Mouse (Mus musculus) embryo, embryonic 10.5 days (tissue): ENCODE measurements around the gene Ranbp17.

ENCODE experiments used
- DNase-seq: peaks from one replicate; pipeline ENCODE4 v3.0.0-alpha.2; 2015; ENCODE audit warnings: low spot score

Ranbp17 gene

DNA sequence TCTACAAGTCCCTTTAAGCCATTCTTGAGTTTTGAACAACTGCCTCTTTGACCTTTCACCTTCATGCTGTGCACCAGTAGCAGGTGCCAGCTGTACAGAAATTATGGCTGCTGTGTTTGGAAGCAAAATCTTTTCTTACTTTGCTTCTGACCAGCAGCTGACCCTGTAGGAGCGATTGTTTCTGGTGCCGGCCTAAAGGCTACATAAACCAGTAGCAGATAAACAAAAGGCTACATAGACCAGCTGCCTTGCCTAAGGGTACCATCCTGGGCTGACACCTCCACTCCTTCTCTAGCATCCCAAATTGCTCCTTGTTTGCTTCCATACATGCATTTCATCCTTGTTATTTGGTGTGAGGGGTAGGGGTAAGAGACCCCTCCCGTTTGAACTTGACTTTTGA is 279.4 kb downstream of the Ranbp17 start:
- DNase-seq, result peak; percentile 44

DNA sequence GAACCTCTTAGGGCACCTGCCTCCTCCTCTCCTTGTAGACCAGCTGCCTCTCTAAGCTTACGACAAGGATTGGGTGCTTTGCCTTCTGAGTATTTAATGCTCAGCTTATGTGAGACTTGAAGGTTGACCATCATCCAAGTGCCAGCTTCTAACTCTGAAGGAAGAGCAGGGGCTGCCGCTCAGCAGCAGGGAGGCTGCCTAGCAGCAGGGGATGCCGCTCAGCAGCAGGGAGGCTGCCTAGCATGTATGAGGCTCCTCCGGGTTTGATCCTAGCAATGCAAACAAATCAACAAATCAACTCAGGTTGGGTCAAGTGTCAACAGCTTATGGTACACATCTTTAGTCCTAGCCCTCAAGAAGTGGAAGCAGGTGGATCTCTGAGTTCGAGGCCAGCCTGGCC is 281.5 kb downstream of the Ranbp17 start:
- DNase-seq, result no peak

DNA sequence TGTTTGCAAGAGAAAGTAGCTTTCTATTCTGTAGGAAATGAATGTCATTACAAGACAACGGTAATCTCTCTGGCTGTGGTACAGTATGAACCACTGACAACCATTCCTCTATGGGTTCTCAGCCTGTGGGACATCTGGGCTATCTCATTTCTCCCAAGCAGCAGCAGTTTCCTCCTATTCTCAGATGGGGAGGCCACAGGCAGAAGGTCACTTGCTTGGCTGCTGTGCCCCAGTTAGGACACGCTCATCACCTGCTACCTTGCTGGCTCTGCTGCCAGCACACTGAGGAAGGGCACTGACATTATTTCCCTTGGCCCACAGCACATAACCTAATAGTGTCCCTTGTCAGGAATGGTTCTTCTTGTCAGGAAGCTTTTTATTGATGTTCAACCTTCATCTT is 285.4 kb downstream of the Ranbp17 start:
- no peak for DNase-seq

DNA sequence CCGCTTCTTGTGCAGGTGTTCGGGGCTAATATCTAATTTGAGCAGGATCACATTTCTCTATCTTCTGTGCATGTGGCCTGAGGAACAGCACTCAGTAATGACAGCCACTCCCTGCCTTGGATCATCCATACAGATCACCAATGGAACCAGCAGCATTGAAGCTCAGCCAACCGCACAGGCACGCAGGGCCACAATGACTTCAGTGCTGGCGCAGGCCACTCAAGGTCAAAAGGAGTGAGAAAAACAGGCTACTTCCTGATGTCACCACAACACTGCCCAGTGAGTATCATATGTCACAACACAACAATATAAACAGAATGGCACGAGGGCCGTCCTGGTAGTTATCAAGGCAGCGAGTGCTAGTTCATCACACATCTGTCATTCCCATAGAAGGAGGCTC is 287.0 kb downstream of the Ranbp17 start:
- DNase-seq, result no peak

DNA sequence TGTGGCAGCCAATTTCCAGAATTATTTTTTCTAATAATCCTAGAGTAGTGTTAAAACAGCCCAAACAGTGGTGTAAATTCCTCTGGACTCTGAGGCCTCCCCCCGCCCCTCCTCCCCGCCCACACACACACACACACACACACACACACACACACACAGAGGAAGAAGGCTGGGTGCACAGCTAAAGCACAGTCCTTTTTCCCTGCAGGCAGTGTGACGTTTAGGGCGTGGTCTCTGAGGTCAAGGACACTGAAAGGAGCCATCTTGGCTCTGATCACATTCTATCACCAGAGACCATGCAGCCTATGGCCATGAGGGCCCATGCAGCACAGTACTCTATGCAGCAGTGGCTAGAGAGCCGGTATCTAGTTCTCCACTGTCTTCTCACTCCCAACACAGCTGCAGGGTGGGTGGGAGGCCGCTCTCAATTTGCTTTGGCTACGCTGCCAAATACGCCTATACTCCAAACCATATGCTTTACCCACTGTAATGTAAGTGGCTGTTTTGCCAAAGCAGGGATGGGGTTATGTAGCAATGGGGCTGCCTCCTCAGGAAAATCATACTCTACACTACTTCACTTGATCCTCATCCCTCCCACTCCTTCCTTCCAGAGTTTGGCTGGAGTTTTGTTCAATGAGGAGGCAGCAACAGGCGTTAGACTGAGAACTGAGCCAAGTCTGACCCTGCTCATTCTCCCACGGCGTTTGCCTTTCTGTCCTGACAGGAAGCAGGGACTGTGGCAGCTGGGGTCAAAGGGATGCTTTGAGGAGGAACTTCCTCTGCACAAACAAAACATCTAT is 291.8 kb downstream of the Ranbp17 start:
- no peak for DNase-seq

DNA sequence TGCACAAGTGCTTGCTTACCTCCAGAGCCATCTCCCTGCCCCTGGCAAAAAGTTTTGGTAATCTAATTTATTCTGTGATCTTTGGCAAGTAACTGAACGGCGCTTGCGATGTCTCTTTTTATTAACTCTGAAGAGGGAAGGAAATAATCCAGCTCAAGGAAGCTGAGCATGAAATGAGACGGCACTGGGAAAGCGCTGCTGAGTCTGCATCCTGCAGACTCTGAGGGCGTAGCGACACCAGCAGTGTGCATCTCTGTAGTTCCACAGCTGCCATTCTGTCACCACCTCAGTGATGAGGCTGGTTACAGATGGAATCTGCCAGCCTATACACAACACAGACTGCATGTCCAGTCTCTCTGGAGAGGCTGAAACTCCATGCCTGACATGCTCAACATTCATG is 292.8 kb downstream of the Ranbp17 start:
- DNase-seq, result no peak

DNA sequence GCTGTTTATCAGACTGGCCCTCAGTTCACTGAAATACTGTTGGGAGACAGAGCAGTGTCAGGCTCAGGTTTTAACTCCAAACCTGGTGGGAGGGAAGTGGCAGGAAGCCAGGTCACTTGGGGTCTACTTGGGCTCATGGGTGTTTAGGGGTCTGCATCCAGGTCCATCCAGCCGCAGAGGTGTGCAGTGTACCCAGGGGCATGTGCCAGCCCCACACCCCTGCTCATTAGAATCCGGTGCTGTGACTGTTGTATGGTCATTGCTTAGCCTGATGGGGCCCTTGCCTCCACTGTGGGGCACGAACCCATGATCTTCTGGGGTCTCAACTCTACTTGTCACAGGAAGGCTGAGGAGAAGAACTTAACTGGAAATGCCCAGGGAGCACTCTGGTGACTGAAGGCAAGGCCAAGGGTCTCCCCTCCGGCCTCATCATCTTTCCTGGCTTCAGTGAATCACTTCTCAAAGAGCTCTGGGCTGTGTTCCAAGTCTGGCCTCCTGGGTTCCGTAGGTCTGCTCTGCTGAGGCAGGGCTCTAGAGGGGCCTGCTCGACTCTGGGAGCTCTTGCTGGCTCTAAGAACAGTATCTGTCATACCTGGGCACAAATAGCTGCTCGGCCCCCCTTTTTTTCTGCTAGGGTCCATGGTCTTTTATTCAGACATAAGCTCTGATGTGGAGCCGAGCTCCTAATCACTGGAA is 296.0 kb downstream of the Ranbp17 start:
- no peak for DNase-seq

DNA sequence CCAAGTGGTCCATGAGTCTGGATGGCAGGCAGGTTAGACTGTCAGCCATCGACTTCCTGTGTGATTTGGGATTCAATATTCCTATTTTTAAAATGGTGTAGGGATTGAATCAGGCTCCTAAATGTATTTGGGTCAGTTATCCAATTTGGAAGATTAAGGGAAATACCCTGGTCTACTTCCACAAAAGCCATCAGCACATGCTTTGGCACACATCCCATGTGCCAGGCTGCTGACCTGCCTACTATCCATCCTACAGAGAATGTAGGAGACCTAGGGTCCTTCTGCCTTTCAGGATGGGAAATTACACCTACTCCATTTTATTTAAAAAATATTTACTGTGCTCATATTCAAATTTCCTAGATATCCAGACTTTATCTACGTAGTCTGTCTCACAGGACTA is 306.1 kb downstream of the Ranbp17 start:
- DNase-seq, result no peak

DNA sequence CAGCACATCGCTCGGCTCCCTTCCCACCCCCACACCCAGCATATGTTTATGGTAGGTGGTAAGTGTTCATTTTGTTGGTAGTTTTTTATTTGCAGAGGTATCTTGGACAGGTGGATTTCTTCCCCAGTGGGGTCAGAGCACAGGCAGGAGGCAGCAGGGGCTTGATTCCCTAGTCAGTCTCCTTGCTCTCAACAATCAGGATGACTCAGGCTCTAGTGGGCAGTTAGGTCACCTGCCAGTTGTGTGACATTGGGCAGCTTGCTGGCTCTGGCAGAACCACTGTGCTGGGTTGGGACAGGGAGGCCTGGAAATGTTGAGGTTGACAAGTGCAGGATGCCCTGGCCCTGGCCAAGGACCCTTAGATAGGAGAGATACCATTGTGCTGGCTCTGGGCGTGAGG is 308.6 kb downstream of the Ranbp17 start:
- no peak for DNase-seq

DNA sequence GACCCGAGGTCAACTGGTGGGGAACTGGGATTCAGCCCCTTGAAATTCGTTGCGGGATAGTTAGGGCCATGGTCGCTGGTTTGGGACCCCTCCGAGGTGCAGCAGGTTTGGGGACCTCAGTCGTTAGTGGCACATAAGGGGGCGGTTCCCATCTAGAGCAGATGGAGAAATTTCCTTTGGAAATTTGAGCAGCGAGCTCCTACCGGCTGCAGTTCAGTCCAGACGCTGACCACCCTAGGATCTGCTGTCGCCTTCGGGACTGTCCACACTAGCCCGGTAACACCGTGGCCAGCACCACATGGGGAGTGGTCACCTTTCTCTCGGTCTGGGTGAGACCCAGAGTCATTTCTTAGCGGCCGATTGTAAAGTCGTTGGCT is 309.2 kb downstream of the Ranbp17 start:
- peak; percentile 55 for DNase-seq

DNA sequence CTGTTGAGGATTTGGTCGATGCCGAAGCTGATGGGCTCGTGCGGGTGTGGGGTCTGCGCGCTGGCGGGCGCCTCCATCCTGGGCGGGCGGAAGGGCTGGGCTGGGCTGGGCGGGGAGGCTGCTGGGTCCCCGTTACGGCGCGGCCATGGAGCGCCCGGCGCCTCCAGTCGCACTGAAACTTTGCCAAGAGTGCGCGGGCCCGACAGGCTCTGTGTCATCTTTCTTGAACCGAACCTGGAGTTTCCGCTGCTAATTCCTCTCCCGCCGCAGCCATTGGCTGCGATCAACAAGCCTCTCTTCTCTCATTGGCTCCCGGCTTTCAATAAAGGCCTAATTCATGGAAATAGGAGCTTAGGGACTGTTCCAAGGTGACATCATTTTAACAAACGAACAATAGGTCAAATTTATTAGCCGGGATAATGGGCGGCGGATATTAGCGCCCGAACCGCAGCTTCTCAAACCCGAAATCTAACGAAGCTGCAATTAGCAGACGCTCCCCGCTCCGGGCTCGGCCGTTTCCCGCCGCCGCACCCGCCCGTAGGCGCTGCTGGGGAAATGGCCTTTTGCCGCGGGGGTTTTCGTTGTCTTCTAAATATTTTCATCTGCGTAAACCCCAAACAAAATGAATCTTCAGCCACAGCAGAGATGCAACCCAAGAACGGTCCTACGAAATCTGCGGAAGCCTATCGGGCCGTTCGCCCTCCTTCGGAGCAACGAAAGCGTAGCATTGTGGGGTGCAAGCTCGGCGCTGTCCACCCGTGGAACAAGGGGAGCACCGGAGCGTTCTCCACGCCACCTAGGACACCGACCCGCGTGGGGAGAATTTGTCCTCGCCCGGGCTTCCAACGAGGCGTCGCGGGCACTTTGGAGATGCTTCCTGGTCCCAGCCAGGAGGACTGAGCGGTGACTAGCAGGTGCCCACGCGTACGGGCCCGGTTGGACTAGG is 309.9 kb downstream of the Ranbp17 start, which contains the start of gene Tlx3:
Gene Tlx3, minus strand, starts transcription at position 207 of the 946 bp plus-strand sequence.
- DNase-seq, result peak; percentile 90

DNA sequence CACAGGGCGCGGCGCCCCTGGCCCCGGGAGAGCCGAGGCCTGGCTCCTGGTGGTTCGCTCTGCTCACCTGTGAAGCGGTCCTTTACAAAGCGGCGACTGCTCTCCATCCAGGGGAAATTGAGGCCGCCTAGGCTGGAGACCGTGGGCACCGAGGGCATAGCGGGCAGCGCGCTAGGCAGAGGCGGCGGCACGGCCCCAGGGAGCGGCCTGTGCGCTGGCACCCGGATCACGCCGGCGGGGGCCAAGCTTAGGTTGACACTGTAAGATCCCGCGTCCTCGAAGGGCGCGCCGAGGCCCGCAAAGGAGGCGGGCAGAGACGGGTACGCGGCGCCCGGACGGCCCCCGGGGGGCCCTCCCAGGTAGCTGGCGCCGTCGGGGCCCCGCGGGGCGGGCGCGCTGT is 310.6 kb downstream of the Ranbp17 start:
- peak; percentile 23 for DNase-seq

DNA sequence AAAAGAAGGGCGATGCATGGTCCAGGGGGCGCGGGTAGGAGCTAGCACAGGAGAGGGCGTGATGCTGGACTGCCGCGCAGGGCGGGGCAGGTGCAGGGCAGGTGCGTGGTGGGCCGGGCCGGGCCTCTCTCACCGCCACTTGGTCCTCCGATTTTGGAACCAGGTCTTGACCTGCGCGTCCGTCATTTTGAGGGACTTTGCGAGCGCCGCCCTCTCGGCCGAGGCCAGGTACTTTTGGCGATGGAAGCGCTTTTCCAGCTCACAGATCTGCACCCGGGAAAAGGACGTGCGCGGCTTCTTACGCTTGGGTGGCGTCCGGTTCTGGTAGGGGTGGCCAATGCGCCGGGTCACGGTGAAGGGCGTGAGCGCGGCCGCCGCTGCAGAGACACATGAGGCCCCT is 311.2 kb downstream of the Ranbp17 start:
- peak; percentile 45 for DNase-seq

DNA sequence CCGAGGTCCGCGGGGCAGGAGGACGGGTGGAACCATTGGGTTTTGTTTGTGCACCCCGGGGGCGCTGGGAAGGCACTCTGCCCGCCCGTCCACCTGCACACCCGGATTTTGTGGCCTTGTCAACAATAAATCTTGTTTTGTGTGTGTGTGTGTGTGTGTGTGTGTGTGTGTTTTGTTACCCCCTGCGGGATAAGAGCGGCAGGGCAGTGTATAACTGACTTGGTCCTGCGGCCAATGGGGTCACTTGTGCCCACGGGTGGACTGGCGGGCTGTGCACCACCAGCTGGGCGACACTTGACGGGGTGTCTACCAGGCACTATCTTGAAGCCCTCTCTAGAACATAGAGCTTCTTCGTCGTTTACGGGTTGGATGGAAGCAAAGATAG is 311.9 kb downstream of the Ranbp17 start:
- peak; percentile 46 for DNase-seq

DNA sequence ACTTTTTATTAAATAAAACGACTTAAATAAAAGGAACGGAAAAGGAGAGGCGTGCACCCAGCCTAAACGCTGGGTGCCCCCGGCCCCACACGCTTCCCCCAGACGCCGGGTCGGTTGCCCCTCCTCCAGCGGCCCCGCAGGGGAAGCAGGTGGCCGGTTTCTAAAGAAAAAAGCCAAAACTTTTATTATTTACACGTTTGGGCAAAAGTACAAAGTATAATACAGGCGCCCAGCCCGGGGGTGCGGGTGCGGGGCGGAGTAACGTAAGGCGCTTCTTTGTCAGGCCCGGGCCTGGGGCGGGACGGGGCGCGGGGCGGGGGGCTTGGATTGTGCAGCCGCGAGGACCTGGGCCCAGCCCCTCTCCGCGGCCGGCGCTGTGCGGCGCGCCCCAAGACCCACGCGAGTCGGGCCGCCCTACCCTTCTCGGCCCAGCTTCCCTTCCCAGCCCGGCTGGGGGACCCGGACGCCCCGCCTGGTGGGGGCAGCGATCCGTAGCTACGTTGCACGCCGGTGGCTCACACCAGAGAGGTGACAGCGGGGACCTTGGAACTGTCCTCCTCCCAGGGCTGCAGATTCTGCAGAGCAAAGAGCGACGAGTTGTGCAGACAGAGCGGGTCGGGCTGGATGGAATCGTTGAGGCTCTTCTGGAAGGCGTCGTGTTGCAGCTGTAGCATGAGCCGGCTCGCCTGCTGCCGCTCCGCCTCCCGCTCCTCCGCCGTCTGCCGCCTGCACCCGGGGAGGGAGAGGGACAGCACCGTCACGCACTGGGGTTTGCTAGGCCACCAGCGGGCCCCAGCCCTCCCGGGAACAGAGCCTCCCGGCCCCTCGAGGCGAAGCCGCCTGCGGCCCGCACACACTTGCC is 312.6 kb downstream of the Ranbp17 start:
- peak; percentile 77 for DNase-seq

DNA sequence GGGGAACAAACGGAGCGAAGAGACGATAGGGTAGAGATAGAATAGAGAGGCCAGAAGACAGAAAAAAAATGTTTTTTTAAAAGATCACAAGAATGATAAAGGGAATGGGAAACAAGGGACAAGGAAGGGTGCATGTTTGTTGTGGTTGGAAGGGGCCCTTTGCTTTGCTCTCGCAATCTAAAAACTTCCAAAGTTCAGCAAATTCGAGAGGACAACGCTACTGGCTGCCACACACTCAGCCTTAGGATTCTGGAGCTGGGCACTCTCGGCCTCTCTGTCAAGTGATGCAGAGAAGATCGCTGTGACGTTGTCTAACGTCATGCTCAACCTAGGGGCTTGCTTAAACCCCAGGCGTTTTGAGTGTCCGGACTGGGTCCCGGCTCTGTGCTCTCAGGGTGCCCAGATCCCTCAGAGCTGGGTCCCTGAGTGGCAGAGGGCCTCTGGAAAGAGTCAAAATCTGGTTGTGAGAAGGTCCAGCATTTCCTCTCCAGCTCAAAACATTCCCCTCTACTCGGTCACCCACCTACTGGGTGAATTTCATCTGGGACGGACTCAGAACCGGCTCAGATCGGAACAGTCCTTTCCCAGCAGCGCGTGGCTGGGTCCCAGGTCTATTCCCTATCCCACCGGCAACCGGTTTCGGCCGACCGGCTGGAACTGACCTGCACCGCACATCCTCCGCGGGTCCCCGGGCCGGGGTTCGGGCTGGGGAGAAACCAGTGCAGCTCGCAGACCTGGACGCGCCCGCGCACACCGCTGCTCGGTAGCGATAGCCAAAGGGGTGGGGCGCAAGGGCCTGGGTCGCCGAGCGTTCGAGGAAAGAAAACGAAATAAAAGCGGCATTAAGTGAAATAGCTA is 313.4 kb downstream of the Ranbp17 start:
- peak; percentile 65 for DNase-seq

DNA sequence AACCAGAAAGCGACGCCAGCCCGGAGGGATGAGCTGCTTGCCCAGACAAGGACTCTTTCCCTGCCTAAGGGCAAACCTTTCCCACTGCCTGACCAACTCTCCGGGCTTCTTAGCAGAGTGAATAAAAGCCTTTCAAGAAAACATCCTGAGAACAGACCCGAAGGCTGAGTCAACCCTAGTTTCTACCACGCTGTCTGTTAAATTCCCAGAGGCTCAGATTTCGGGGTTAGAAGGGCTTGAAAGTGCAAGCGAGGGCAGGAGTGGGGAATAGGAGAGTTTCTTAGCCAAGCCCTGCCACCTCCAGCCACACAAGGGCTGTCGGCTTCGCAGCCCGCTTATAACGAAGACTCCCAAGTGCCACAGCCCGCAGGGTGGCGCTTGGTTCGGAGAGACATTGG is 314.4 kb downstream of the Ranbp17 start:
- DNase-seq, result peak; percentile 61

DNA sequence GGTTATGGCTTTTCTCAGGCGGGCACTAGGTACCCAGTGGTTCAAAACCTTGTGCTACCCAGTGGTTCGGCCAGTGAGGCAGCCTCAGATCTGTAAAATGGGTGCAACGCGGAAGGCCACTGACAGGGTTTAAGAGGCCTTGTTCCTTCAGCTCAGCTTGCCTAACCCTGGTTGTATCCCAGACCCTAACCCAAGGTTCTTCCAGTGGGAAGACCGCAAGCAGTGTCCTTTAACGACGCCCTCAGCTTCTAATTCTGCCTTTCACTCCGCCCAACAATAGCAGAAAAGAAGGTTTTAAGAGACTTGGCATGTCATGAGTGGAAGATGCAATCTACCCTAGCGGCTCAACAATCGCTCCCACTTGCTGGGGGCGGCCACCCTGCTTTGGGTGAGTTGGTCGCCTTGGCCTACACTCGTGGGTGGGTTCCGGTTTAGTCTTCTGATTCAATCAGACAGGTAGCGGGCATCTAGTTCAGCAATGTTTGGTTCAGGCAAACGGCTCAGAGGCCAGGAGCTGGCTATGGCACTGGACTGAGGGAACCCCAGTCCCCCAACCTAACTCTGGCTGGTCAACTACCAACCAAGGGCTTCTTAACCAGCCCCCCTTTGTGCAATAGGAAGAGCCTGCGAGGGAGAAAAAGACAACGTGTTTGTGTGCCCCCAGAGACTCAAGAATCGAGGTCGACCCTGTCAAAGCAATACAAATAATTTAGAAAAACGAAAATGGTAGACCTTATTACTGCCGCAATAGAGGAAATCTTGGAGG is 315.0 kb downstream of the Ranbp17 start:
- DNase-seq, result peak; percentile 35

DNA sequence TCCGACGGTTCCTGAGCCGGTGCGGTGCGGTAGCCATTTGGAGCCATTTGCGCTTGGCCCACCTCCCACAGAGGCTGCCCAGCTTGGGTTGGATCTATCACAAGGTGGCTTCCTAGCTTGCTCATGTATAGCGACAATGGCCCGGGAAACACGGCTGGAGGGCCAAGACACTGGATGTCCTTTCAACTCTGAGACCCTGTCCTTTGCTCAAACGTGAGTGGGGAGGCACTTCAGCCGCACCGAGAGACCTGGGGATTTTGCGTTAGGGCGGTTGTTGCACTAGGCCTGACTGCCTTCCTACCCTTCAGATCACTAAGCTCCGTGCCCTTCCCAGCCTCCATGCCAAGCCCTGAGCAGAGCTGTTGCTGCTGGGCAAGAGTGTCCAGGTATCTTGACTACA is 315.9 kb downstream of the Ranbp17 start:
- DNase-seq, result no peak

DNA sequence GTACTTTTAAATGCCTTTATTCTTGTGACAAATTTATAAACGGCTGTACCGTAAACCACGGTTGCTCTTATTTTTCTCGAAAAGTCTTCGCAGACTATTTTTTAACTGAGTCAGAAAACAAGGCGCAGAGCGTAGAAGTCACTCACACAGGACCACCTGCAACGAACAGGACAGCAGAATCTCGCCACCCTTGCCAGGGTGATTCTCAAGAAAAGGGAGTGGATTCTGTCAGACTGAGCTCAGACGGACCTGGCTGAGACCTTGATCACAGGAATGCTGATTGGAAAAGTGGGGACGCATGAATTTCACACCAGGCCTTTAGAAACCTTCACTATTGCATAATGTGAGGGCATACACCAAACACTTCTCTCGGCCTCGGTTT is 316.4 kb downstream of the Ranbp17 start:
- peak; percentile 30 for DNase-seq
